Mouse (Mus musculus) midbrain, embryonic 11.5 days (tissue): ENCODE data around the gene Gars. TPM values are rescaled to one million over a fixed set of nuclear protein-coding genes. Genes with fewer than 3 reads are reported as not detected.

Experiments
- ATAC-seq: fragments of 200-750 bp; cut with Nextera tagmentation; 2 replicates; pipeline ENCODE4 v1.8.0; 2017; ENCODE audit warnings: moderate TSS enrichment, moderate library complexity; ENCODE audit not compliant: low FRiP score
- DNase-seq: peaks from one replicate; pipeline ENCODE4 v3.0.0; 2015; ENCODE audit warnings: low spot score; ENCODE audit errors: missing footprints
- H3K27ac ChIP-seq: fragments of 300-500 bp; sonication (generic); 2 replicates; pipeline ENCODE4 v1.5.1; 2014; ENCODE audit warnings: low read depth, low read length
- H3K27me3 ChIP-seq: fragments of 300-500 bp; sonication (generic); 2 replicates; pipeline ENCODE4 v1.6.1; 2014; ENCODE audit warnings: mild to moderate bottlenecking, low read length, moderate library complexity, mixed read lengths; ENCODE audit not compliant: control insufficient read depth, insufficient read depth
- H3K36me3 ChIP-seq: fragments of 300-500 bp; sonication (generic); 2 replicates; pipeline ENCODE4 v1.6.1; 2014; ENCODE audit warnings: mild to moderate bottlenecking, low read length, moderate library complexity, mixed read lengths; ENCODE audit not compliant: control insufficient read depth, insufficient read depth
- H3K4me1 ChIP-seq: fragments of 300-500 bp; sonication (generic); 2 replicates; pipeline ENCODE4 v1.6.1; 2014; ENCODE audit warnings: low read length; ENCODE audit not compliant: control insufficient read depth, insufficient read depth
- H3K4me2 ChIP-seq: fragments of 300-500 bp; sonication (generic); 2 replicates; pipeline ENCODE4 v1.6.1; 2014; ENCODE audit warnings: mild to moderate bottlenecking, moderate library complexity
- H3K4me3 ChIP-seq: fragments of 300-500 bp; sonication (generic); 2 replicates; pipeline ENCODE4 v1.5.1; 2014; ENCODE audit warnings: low read depth, low read length
- H3K9ac ChIP-seq: fragments of 300-500 bp; sonication (generic); 2 replicates; pipeline ENCODE4 v1.6.1; 2014; ENCODE audit warnings: low read length
- H3K9me3 ChIP-seq: fragments of 300-500 bp; sonication (generic); 2 replicates; pipeline ENCODE4 v1.6.1; 2016; ENCODE audit warnings: low read length; ENCODE audit not compliant: control insufficient read depth
- WGBS: fragments of 180-500 bp; shearing (Covaris S2); extraction: QIAGEN DNeasy Blood & Tissue Kit; methylation state at CpG from one replicate; pipeline ENCODE4 v1.1.7; 2014; 5-methylcytosine and 5-hydroxymethylcytosine counted together
- polyA plus RNA-seq: library from polyadenylated mRNA; unstranded; fragments of >200 nt; fragmentation: Nextera tagmentation; extraction: Ambion mirVana; gene quantifications from 2 replicates; pipeline ENCODE4 v1.2.1, GENCODE M21; 2014

Gars gene
- polyA plus RNA-seq, 1 experiment from 2014 or later, result 225 TPM

GRCm38 (mm10) chr6:55003559-55003958 lies 34.2 kb upstream of the Gars start:
- H3K27ac ChIP-seq, result no peak overlapping the region
- H3K4me2 ChIP-seq, result no peak overlapping the region
- no peak for DNase-seq
- no peaks in the 10 kb centered on the region for H3K9me3 ChIP-seq
- H3K27me3 ChIP-seq, result no peaks in the 10 kb centered on the region
- H3K36me3 ChIP-seq, result no peaks in the 10 kb centered on the region
- H3K4me3 ChIP-seq, result no peak overlapping the region
- no peak for ATAC-seq
- H3K9ac ChIP-seq, result no peak overlapping the region
- 84% methylated on average over 4 of the region's 4 CpGs for WGBS
- H3K4me1 ChIP-seq, result no peaks in the 10 kb centered on the region

DNA sequence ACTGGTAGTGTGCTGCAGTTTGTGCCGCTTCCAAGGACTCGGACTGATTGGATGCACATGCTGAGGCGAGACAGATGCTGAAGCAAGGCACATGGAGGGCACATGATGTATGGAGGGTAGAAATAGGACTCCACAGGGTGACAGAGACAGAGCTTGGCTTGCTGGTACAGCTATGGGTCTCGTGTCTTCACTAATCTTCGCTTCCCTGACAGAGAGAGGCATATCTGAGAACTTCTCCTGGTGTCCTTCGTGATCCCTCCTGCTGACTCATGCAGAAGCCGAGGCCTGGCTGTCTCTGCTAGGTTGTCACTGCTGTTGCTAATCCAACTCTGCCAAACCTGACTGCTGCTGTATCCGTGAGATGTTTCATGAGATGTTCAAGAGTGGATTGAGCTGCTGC lies 29.4 kb upstream of the Gars start:
- no peaks in the 10 kb centered on the region for H3K36me3 ChIP-seq
- no peak overlapping the region for H3K27ac ChIP-seq

GRCm38 (mm10) chr6:55009391-55010230 lies 28.2 kb upstream of the Gars start:
- Histone ChIP-seq H3K27ac (peak overlapping the region; percentile 74; the same call in 1 of the 2 replicates), H3K36me3 (no peaks in the 10 kb centered on the region), H3K4me3 (peak overlapping the region; percentile 11; the same call in 1 of the 2 replicates), H3K9me3 (no peaks in the 10 kb centered on the region), H3K4me1 (peaks cover 6% of the 10 kb centered on the region), H3K9ac (peak overlapping the region; percentile 60), H3K27me3 (no peaks in the 10 kb centered on the region), H3K4me2 (peak overlapping the region; percentile 38)
- WGBS, result 23% methylated on average over 15 of the region's 16 CpGs
- DNase-seq, result peak; percentile 91
- ATAC-seq, result peak; percentile 90

More for the DNA sequence above, 29.4 kb upstream of the Gars start:
- Histone ChIP-seq H3K27me3 (no peaks in the 10 kb centered on the region), H3K9me3 (no peaks in the 10 kb centered on the region), H3K4me3 (no peak overlapping the region), H3K4me2 (no peak overlapping the region), H3K4me1 (peaks cover 6% of the 10 kb centered on the region), H3K9ac (no peak overlapping the region)
- ATAC-seq, result no peak
- 89% methylated on average over 8 of the region's 8 CpGs for WGBS
- DNase-seq, result no peak

DNA sequence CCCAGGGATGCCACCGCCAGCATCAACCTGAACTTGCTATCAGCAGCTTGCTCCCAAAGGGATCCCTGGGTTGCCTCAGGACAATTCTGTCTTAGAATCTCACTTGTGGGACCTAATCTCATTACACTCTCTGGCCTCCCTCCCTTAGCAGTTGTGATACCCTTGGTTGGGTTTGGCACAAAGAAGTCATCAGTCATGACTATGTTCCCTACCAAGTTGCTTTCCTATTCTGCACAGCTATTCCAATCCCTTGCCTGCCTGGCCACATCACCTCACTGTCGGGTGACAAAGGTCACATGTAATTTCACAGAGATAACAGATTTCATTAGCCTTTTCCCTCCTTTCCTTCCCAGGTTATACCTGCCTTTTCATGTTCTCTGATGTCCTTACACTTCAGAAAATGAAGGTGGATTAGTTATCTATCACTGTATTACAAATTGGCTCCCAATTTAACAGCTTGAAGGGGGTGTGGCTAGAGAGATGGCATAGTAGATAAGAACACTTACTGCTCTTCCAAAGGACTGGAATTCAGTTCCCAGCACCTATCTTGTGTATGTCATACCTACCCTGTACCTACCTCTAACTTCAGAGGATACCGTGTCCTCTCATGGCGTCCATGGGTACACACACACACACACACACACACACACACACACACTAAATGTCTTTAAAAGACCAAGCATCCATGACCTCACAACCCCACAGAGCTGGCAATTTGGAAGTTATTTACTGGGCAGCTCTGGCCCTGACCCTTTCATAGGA lies 27.3 kb upstream of the Gars start:
- Histone ChIP-seq H3K36me3 (no peaks in the 10 kb centered on the region), H3K9ac (no peak overlapping the region), H3K27me3 (no peaks in the 10 kb centered on the region), H3K4me3 (no peak overlapping the region), H3K9me3 (no peaks in the 10 kb centered on the region), H3K4me1 (peaks cover 6% of the 10 kb centered on the region), H3K4me2 (peak overlapping the region; percentile 10; the same call in 1 of the 2 replicates), H3K27ac (peak overlapping the region; percentile 62; the same call in 1 of the 2 replicates)
- peak; percentile 82 for DNase-seq
- peak; percentile 36; the same call in 1 of the 2 replicates for ATAC-seq
- WGBS, result 67% methylated on average over 4 of the region's 4 CpGs

GRCm38 (mm10) chr6:55012516-55012915 lies 25.3 kb upstream of the Gars start:
- Histone ChIP-seq H3K9ac (no peak overlapping the region), H3K4me1 (peaks cover 6% of the 10 kb centered on the region), H3K27ac (no peak overlapping the region), H3K27me3 (no peaks in the 10 kb centered on the region), H3K36me3 (no peaks in the 10 kb centered on the region), H3K4me3 (no peak overlapping the region), H3K4me2 (no peak overlapping the region), H3K9me3 (no peaks in the 10 kb centered on the region)
- 81% methylated on average over 7 of the region's 7 CpGs for WGBS
- DNase-seq (no peak), ATAC-seq (no peak)

GRCm38 (mm10) chr6:55014184-55014583 lies 23.6 kb upstream of the Gars start:
- Histone ChIP-seq H3K9me3 (no peaks in the 10 kb centered on the region), H3K4me1 (peaks cover 6% of the 10 kb centered on the region), H3K4me3 (no peak overlapping the region), H3K36me3 (no peaks in the 10 kb centered on the region), H3K27me3 (no peaks in the 10 kb centered on the region), H3K4me2 (no peak overlapping the region), H3K9ac (no peak overlapping the region), H3K27ac (no peak overlapping the region)
- ATAC-seq (no peak), DNase-seq (no peak)
- WGBS, result 88% methylated on average over 3 of the region's 3 CpGs

DNA sequence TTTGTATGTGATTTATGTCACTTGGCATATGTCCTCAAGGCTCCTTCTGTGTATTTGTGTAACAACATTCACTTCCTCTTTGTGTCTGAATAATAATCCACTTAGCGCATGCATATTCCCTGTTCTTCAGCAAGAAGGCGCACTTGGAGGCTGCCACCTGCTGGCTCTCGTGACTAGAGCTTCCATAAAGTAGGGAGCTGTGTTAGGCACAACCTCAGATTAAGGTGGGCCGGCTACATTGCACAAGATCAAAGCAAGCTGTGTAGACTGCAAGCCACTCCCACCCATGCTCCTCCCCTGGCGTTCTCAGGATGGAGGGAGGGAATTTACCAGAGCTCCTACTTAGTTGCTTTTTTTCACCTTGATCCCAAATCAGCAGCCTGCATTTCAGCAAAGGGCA lies 21.6 kb upstream of the Gars start:
- Histone ChIP-seq H3K4me2 (no peak overlapping the region), H3K27me3 (no peaks in the 10 kb centered on the region), H3K9me3 (no peaks in the 10 kb centered on the region), H3K9ac (no peak overlapping the region), H3K36me3 (no peaks in the 10 kb centered on the region), H3K4me3 (no peak overlapping the region), H3K27ac (no peak overlapping the region), H3K4me1 (no peaks in the 10 kb centered on the region)
- 29% methylated on average over 5 of the region's 5 CpGs for WGBS
- peak; percentile 33; the same call in 1 of the 2 replicates for ATAC-seq
- DNase-seq, result no peak

DNA sequence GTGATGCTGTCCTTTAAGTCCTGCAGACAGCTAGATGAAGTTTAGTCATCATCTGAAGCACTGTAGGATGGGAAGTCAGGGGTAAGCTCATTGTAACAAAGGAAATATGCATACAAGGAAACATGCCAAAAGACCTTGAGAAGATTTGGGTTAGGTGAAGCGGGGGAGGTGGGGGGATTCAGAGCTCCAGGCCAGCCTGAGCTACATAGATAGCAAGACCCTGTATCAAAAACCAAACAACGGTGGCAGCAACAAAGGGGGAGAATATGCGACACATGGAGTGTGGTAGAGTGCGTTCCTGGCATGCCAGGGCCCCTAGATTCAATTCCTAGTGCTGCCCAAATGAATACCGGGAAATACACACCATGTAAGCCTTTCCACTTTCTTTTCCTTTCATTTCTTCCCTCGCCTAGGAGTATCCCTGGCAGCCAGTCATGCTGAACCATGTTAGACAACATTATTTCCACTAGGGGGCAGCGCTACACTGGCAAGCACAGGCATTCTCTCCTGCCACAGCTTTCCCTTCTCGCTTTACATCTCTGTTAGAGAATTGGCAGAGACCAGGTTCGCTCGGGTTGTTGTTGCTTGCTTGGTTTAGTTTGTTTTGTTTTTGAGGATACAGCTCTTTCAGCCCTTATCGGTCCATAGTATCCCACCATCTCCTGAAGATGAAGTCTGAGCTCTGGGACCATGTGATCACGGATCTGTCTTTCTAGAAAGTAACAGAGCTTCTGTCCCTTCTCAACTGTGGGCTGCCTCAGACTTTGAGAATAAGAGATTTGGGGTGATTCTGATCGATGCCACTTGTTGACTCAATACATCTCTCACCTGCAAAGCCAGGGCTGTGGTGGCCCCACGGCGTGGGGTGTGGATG lies 20.9 kb upstream of the Gars start:
- H3K9ac ChIP-seq, result no peak overlapping the region
- 30% methylated on average over 15 of the region's 15 CpGs for WGBS
- H3K27ac ChIP-seq, result no peak overlapping the region
- DNase-seq, result peak; percentile 97
- no peak overlapping the region for H3K4me2 ChIP-seq
- H3K36me3 ChIP-seq, result no peaks in the 10 kb centered on the region
- ATAC-seq, result peak; percentile 57; the same call in 1 of the 2 replicates
- H3K9me3 ChIP-seq, result no peaks in the 10 kb centered on the region
- no peaks in the 10 kb centered on the region for H3K27me3 ChIP-seq
- H3K4me3 ChIP-seq, result no peak overlapping the region
- no peaks in the 10 kb centered on the region for H3K4me1 ChIP-seq
